Mouse (Mus musculus): Measurements from ENCODE around the gene Ctc1.
"Not testable (repeated sequence)": the region's sequence is repeated elsewhere in the genome, so short reads cannot be mapped to it uniquely, and the experiment has no call there.

The Ctc1 gene
- long read RNA-seq, experiment 1, full-length matches to known transcripts: 4 of 6 reads
- long read RNA-seq, experiment 1, partial matches to known transcripts: 2 of 6 reads
- long read RNA-seq, experiment 1, other reads (novel, unspliced or antisense): 0 of 6 reads
- long read RNA-seq, experiment 2, partial matches to known transcripts: 1 of 6 reads
- long read RNA-seq, experiment 2, other reads (novel, unspliced or antisense): 4 of 6 reads

DNA sequence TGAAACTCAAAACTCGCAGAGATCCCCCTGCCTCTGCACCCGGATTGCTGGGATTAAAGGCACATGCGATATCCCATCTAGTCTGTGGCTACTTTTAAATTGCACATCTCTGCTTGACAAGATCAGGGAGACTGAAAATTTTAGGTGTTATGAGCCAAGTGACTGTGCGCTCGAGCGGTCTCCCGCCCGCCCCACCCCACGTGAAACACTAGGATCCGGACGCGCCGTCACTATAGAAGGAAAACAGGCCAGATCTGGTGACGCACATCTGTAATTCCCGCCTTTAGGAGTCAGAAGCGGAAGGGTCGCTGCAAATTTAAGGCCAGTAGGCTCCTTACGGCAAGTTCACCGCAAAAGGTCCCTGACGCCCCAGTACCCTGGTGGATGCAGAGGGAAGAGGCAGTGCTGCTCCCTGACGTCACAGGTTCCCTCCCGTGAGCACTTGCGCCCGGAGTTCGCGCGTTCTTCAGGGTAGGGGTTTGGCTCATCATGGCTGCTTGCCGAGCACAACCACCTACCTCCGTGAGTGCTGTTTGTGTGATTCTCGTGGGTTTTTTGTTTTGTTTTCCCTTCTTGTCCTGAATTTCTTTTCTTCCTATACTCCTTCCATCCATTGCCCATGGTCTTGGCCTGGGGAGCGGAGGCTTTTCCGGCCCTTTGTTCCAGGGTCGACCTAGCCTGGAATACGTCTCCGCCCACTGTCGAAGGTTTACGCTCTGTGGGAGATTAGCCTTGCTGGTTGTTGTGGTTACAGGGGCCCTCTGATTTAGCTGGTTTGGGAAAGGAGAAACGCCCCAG, at the start of gene Ctc1:
Gene Ctc1 (plus strand): TSS at position 268 of the 798 bp plus-strand sequence.
- intact Hi-C loops (cut with DNase I): no loop called here

DNA sequence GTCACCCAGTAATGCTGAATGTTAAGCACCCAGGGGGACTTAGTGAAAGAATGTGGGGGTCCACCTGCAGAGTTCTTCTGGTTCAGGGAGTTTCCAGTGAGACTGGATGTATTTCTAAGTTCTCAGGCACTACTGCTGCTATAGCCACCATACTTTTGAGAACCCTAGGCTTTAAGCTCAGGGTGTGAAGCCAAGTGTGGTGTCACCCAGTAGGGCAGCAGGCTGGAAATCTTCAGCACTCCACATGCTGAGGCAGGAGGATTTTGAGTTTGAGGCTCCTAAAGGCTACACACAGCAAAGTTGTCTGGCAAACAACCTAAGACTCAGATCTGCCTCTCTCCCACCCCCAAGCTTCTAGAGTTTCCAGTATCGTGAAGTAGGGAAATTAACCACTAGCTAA, 49.2 kb upstream of the Ctc1 start:
- intact Hi-C loops (cut with DNase I): loop anchor here (5.0 kb wide), 2 partner anchors 64 to 66 kb away; partner anchors contain the start of gene Rpl26

DNA sequence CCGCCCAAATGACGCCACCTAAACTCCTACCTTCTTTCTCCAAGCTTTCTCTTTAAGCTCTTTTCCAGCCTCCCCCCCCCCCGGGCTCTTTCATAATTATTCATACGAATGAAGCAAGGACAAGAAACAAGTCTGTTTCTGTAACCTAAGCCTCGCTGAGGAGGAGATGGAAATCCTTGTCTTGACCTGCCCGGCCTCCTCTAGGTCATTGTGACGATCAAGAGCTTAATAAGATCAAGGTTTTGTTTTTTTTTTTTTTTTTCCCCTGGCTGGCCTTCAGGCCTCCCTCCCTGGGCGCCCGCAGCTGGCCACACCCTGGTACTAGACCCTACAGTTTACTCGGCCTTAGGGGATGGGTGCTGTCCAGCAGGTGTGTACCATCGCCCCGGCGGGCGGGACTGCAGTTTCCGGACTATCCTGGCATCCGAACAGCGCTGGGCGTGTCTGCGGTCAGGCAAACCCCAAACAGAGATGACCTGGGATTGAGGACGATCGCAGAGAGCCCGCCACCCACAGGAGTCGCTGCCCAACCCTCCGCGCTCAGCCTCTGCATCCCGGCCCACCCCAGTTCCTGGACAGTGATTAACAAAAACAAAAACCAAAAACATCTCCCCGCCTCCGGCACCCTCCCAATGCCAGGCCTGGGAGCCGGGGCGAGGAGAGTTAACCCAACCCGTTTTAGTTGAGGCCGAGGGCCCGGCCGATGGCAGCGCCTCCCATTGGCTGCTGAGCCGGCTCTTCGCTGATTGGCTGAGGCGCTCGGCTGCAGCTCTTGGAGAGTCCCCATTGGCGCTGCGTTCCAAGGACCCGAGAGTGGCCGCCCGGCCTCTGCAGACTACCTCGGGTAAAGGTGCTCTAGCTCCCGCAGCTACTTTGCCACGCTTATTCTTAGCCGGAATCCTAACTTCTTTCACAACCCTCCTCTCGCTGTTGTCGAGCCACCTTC, 48.1 kb upstream of the Ctc1 start, which contains the start of gene Slc25a35:
Gene Slc25a35 (plus strand): TSS at position 795 of the 946 bp plus-strand sequence.
- intact Hi-C loops (cut with DNase I): loop anchor here (5.0 kb wide), 2 partner anchors 65 kb away; partner anchors contain the start of gene Rpl26

DNA sequence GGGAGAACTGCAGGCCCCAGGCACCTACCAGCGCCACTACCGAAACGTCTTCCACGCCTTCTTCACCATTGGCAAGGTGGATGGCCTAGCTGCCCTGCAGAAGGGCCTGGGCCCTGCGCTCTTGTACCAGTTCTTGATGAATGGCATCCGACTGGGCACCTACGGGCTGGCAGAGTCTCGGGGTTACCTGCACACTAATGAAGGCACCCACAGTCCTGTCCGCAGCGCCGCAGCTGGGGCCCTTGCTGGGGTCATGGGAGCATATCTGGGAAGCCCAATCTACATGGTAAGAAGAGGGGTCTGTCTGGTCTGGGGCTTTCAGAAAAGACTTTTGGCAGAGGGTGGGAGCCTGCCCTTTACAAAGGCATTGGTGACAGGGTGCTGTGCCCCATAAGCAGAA, 47.0 kb upstream of the Ctc1 start:
- intact Hi-C loops (cut with DNase I): loop anchor here (5.0 kb wide), 2 partner anchors 64 to 66 kb away; partner anchors contain the start of gene Rpl26

DNA sequence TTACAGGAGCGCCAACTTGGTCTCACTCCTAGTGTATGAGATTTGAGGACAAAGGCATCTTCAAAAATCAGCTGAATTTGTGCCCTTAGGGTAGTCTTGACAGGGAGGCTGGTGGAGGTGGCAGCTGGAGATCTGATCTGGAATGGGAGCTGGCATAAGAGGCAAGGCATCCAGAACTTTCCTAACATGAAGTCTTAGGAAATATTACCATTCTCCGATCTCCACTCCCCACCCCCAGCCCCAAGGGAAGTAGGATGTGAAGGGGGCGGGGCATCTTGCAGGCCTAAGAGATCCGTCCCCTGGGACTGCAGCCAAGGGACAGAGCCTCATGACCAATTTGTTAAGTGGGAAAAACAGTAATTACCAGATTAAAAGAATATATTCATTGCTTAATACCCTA, 45.5 kb upstream of the Ctc1 start:
- intact Hi-C loops (cut with DNase I): no loop called here

DNA sequence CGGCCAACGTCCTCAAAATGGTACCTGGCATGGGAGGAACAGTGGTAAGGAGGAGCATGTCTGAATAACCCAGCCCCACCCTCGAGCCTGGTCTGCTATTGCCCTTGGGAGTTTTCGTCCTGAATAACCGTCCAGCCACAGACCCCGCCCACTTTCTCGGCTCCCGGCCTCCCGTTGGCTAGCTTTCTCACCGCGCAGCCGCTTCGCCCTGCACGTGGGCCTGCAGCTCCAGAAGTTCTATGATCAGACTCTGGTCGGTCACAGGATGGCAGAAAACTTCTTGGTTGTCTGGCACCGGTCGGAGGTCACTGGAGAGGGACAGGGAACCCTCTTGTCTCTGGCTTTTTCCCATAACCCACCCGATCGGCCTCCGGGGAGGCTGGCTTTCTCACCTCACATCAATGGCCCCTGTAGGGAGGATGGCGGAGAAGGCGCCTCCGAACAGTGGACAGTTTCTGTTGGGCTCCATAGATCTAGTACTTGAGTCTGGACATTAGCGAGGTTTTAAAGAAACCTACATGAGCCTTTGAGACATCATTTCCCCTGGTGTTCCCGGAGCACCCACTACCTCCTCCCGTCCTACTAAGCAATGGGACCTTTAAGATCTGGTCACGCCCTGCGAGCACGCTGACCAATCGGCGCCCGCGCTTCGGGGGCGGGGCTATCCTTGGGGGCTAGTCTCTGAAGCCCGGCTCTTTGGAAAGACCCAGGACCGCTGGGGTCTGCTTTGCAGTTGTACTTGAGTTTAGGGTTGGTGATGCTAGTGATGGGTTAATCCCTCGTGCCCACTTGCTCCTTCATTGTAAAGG, 42.3 kb upstream of the Ctc1 start:
- intact Hi-C loops (cut with DNase I): not testable (repeated sequence)

DNA sequence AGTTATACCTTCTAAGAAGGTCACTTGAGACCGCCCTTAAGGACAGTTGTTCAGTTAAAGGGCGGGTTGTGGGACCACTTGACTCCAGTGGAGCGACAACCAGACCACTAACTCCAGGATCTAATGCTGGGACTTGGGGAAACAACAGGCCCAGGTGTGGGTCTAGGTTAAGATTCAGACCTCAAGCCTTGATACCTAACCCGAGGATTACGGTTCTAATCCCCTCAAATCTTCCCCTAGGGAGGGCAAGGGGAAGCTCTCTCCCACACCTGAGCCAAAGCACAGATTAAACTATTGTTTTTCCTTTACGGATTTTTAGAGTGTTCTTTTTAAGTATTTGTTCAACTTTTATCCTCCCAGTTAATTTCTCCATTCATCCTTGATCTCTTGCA, 41.7 kb upstream of the Ctc1 start:
- intact Hi-C loops (cut with DNase I): no loop called here

DNA sequence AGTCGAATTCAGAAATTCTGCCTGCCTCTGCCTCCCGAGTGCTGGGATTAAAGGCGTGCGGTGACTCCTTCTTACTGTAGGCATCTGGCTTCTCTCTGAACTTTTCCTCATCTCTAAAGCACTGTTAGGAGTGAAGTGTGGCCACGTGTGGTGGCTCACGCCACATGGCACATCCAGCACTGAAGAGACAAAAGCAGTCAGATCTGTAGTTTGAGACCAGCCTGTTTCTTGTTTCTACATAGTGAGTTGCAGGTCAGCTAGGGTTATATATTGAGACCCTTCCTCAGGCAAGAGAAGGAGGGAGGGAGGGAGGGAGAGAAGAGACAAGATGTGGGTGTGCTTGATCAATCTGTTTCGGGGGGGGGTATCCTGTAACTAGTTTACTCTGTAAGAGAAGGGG, 40.6 kb upstream of the Ctc1 start, which contains the start of gene Rangrf:
Gene Rangrf (minus strand): TSS at position 101 of the 400 bp plus-strand sequence.
- intact Hi-C loops (cut with DNase I): no loop called here

DNA sequence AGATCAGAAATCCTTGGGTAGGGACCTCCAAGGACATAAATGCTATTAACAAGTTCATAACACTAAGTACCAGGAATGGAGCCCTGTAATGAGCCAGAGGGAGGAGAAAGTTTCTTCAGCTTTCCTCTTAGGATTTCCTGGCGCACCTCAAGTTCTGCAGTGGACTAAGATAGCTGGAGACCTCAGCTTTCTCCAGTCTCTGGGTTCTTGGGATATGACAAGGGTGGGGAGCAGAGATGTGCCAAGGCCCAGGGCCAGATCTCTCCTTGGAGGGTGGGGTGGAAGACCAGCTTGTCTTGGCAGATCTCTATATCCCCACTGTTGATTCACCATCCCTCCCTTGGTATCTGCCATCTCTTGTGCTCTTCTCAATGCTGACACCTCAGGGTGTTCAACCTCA, 40.1 kb upstream of the Ctc1 start:
- intact Hi-C loops (cut with DNase I): no loop called here

DNA sequence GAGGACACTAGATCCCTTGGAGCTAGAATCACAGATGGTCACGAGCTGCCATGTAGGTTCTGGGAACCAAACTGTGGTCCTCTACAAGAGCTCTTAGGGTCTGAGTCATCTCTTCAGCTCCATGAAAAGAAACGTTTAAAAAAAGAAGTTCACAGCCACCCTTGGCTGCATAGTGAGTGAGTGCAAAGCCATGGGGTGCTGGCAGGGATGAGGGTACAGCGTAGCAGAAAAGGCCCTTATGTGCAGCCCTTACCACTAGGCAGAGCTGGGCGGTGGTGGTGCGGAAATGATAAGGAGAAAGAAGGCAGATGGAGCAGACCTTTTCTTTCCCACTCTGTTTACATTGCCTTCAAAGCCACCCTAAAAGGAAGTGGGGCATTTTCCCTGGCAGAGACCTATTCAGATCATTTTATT, 36.4 kb upstream of the Ctc1 start:
- intact Hi-C loops (cut with DNase I): no loop called here

DNA sequence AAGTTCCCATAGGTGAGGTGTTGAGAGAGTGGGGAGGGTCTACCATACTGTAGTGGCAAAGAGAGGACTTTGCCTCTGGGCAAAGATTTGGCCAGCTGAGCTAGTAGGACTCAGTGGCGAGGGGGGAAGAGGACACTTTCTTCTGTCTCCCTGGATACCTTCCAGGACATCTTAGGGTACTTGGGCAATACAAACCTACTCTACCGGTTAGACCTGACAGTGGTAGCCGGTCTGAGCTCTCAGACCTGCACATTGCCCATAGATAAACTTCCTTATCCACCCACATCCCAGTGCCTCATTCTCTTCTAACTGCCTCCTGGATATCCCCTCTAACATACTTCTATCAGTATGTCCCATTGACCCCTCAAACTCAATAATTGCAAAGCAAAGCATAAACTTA, 34.8 kb upstream of the Ctc1 start:
- intact Hi-C loops (cut with DNase I): loop anchor here (5.0 kb wide), 1 partner anchor 74 kb away; no protein-coding TSS in a partner anchor

DNA sequence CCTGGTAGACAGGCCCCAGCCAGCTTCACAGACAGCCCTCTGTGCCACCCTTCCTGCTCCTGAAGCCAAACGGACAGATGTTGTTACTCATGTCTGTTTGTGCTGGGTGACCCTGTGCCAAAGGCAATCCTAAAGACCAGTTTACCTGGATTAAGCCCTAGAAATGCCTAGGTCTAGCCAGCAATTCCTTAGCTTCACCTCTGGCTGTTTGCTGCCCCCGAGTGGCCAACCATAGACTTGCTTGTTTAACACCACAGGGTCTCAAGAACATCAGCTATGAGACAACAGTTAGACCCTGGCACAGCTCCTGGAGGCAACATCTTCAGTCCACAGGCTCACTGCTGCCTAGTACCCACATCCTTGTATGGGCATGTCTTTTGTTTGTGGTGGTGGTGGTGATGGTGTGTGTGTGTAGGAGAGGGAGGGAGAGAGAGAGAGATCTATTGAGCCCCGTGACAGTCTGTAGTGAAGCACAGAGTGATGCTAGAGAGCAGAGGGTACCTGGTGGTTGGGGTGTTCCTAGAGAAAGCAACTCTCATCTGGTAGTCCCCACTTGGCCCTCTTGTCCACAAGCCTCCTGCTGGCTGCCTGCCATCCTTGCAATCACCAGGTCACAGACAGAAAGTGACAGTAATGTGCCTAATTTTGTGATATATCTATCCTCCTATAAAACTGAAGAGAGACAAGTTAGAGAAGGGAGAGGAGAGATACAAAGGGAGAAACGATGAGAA, 32.9 kb upstream of the Ctc1 start:
- intact Hi-C loops (cut with DNase I): loop anchor here (5.0 kb wide), 1 partner anchor 76 kb away; no protein-coding TSS in a partner anchor

DNA sequence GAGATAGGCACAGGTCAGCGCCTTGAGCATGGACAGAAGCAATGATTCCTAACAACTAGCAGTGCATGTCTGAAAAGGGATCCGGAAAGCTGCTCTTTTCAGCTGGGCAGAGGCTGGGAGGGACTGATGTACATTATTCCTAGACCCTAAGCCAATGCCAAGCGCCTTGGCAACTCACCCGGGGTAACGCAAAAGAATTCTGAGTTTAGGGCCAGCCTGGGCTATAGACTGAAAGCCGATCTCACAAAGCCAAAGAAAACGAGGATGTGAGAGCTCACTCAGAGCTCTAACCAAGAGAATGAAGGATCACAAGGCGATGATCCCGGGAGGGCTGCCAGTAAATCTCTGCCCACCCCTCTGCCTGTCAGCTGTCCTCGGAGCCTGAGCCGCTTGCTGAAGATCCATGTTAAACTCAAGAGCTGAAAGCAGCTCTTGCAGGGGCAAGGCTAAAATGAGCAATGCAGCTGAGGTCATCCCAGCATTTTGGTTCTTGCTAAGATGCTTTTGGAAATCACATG, 28.3 kb upstream of the Ctc1 start:
- intact Hi-C loops (cut with DNase I): no loop called here

DNA sequence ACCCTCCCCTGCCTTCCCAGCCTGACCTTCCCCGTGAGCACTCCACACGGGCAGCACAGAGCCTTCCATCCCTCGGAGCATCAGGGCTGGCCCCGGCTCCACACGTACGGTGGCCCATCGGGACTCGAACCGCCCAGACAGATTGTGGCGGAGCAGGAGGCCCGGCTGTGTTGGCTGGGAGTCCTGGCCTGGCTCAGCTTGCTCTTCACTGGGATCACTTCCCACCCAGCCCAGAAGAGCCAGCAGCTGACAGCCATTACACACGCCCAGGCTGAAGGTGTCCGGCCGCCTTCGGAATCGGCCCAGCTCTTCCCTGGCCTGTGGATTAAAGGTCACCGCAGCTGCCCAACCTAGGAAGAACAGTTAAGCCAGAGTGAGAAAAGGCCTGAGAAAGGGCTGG, 27.4 kb upstream of the Ctc1 start:
- intact Hi-C loops (cut with DNase I): no loop called here

DNA sequence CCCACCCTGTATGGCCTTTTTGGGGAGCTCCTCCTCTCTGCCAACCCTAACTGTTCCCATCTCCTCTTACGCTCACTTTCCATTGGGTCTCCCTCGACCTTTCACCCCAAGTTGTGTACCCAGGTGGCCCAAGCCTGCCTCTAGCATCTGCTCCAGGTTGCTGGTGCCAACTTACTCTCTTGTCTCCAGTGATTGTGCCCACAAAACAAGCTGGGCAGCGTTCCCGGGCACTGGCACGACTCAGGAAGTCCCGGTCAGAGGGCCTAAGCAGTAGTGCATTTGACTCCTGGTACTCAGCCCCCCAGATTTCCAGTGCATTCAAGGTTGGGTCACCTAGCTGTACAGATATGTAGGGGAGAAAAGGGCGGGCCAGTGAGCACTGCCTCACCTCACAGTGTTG, 22.6 kb upstream of the Ctc1 start:
- intact Hi-C loops (cut with DNase I): no loop called here

DNA sequence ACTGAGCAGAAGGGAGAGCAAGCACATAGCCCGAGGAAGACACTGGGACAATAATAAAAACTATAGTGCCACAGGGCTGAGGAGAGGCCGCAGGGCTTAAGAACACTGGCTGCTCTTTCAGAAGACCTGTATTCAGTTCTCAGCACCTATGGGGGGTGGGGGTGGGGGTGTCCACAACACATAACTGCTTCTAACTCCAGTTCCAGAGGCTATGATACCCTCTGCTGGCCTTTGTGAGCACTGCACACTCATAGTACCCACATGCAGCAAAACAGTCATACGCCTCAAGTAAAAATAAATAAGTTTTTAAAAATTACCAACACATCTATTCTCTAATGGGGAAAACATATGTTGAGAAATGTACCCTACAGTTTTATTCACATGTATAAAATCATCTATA, 21.3 kb upstream of the Ctc1 start:
- intact Hi-C loops (cut with DNase I): no loop called here

DNA sequence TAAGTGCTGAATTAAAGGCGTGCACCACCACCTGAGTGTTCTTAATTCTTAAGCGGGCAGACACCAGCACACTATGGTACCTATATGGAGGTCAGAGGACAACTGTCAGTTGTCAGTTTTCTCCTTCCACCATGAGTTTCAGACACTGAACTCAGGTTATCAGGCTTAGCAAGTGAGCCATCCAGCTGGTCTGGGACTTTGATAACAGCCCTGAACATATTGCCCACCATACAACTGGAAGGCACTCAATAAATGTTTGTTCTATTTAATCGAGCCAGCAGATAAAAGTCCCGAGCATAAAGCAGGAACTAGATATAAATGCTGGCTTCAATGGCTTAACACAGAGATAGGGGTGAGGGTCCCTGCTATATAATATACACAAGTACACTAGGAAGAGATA, 18.6 kb upstream of the Ctc1 start:
- intact Hi-C loops (cut with DNase I): no loop called here

DNA sequence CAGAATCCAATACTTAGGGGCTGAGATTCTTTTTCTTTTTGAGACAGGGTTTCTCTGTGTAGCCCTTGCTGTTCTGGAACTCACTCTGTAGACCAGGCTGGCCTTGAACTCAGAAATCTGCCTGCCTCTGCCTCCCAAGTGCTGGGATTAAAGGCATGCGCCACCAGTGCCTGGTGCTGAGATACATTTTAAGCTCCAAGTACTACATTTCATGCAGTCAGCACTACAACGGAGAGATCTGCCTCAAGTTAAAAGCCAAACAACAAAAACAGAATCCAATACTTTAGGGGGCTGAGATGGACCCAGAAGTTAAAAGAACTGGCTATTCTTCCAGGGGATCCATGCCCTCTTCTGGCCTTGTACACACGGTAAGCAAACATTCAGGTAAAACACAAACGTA, 12.9 kb upstream of the Ctc1 start:
- intact Hi-C loops (cut with DNase I): not testable (repeated sequence)

DNA sequence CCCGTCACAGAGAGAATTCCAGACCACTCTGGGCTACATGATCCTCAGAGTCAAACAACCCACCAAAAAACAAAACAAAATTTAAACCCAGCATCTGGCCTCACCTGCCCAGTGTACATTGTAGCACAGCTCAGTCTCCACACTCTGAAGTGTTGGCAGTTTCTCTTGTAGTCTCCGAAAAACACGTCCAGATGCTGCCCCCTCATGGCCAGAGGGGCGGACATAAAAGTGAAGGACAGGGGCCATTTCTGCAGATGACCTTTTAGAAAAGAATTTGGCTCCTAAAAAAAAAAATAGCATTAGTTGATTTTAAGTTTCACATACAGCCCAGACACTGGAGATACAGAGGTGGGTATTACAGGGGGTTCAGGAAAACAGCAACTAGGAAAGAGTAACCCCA, 12.1 kb upstream of the Ctc1 start:
- intact Hi-C loops (cut with DNase I): no loop called here

DNA sequence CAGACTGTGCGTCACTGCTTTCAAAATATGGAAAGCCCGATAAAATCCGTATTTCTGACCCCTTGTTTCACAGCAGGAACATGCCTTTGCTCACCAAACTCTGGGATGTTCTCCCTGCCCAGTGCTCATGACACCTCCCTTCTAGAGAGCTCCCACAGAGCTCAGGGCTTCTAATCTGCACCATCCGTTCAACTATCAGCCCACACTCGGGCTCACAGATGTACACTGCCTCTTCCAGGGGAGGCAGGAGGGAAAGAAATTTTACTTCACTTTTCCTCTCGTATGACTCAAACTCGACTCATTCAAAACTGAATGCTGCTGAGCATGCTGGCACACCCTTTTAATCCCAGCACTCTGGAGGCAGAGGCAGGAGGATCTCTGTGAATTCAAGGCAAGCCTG, 10.5 kb upstream of the Ctc1 start:
- intact Hi-C loops (cut with DNase I): no loop called here
